Mouse (Mus musculus): ENCODE results near the gene Dmrt3.

DNA sequence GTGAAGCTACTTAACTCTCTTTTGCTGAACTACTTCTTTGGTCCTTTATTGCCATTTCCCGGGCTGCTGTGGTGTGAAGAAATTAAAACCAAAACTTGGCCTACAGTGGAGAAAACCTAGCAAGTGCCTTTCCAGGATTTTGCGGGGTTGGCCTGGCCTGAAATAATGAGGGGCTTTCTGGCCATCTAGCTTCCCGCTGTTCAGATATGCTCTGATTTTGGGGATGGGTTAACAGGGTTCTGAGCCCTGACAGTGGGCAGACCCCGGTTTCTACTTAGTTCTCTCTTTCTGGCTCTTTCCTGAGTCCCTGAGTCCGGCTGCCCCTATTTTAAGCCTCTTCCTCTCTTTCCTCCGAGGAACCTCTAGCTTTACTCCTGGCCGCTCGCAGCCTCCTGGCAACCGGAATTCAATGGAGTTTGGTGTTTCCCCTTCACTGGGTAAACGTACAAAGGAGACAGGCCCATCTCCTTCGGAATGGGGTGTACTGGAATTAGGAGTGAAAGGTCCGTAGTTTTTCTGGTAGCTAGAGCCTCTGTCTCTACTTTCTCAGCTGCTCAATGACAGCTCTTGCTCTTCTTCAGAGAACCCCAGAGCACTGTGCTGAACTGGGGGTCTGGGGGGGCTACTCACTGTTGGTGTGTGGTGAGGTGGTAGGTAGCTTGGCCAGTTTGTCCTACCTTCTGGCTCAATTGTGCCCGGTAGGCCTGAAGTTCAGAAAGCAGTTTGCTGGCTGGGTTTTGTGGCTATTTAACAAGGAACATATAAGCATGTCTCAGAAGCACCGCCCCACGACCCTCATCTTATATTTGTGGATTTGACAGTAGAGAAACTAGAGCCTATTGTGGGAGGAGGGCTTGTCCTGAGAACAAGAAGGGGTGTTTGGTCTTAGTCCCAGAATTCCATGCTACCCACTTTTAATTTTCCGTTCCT lies 2.0 kb downstream of the Dmrt3 start:
- TF ChIP-seq CTCF (IDR thresholded peaks at IDR 0.05; ENCODE audit: extremely low read depth, insufficient read depth, insufficient read length, insufficient replicate concordance) (no peak), POLR2A (IDR thresholded peaks at IDR 0.05; ENCODE audit: low read depth, low read length) (no peak)
